Mouse (Mus musculus): Measurements from ENCODE around the gene Lbh.

DNA sequence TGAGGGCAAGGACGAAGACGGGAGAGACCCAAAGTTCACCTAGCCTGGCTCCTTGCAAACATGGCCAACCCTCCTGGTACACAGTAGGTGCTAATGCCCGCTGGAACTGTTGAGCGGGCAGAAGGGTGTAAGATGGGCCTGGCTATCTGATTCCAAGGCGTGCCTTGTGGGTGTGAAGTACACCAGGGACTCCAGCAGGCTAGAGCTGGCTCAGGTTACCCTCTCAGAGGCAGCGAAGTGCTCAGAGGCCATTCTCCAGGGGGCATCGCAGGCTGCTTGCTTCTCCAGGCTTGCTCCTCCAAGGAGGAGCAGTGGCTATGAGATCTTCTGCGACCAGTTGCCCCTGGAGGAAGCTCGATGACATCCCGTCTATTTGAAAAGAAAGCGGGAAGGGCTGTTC is 6.8 kb upstream of the Lbh start:
- TF ChIP-seq EP300 (IDR thresholded peaks at IDR 0.05; ENCODE audit: insufficient read depth, low read depth, low read length), result no peak
- no peak for TF ChIP-seq CTCF (IDR thresholded peaks at IDR 0.05)
- TF ChIP-seq POLR2A (IDR thresholded peaks at IDR 0.05; ENCODE audit: insufficient read depth, low read depth, low read length), result no peak
